Mouse (Mus musculus) G1E (cell line): ENCODE measurements around the gene Scaf1.
A peak's percentile ranks its signal among the peaks of the same experiment; 100 is the strongest.

ENCODE experiments used
- CTCF ChIP-seq: IDR thresholded peaks from 2 replicates; pipeline ENCODE4 v1.5.1; 2012; ENCODE audit warnings: low read depth, low read length, inconsistent platforms, mixed read lengths
- GATA1 ChIP-seq: IDR thresholded peaks from 2 replicates; pipeline ENCODE4 v1.6.1; 2012; ENCODE audit warnings: borderline replicate concordance, low read length, inconsistent platforms, mixed read lengths
- GATA2 ChIP-seq: IDR thresholded peaks from 2 replicates; pipeline ENCODE4 v1.6.1; 2012; ENCODE audit warnings: low read depth, low read length, inconsistent platforms, borderline replicate concordance
- POLR2AphosphoS5 ChIP-seq: IDR thresholded peaks from 2 replicates; pipeline ENCODE4 v1.6.1; 2012; ENCODE audit warnings: low read depth, low read length, inconsistent platforms; ENCODE audit not compliant: insufficient replicate concordance
- TAL1 ChIP-seq: conservative IDR thresholded peaks from 2 replicates; pipeline ENCODE4 v1.6.1; 2012; ENCODE audit warnings: low read depth, low read length, inconsistent platforms, mixed read lengths

- no peak for TF ChIP-seq CTCF
- no peak for TF ChIP-seq GATA1
- no peak for TF ChIP-seq TAL1
- no peak for TF ChIP-seq GATA2
- TF ChIP-seq POLR2AphosphoS5, result 0 out of 2 replicates have a peak, but pooled peaks have one; percentile 37
Observed at GRCm38 (mm10) chr7:44986879-44987718, 29.1 kb downstream of the Scaf1 start.
